Mouse (Mus musculus) testis, adult 2 months (tissue): ENCODE measurements at regions not wholly inside any gene's neighbourhood (a gene's known extent, or its start where the extent isn't known, plus 50 kb on each side); places are given as distances from the start of the nearest gene placed in this dataset.

ENCODE experiments used
- CTCF ChIP-seq: fragments of 200-500 bp; IDR thresholded peaks from 2 replicates; pipeline ENCODE4 v1.5.1; 2012; ENCODE audit warnings: low read depth, mild to moderate bottlenecking, inconsistent platforms, low read length, moderate library complexity; ENCODE audit not compliant: control insufficient read depth, insufficient read depth, insufficient replicate concordance
- POLR2A ChIP-seq: fragments of 200-500 bp; IDR thresholded peaks from 2 replicates; pipeline ENCODE4 v1.6.1; 2012; ENCODE audit warnings: low read depth, mild to moderate bottlenecking, inconsistent platforms, low read length, moderate library complexity; ENCODE audit not compliant: control insufficient read depth

GRCm38 (mm10) chr3:41194311-41195112 is 111.7 kb upstream of the Pgrmc2 start:
- TF ChIP-seq CTCF (no peak), POLR2A (no peak)
